Mouse (Mus musculus): ENCODE data around the gene Nae1.

DNA sequence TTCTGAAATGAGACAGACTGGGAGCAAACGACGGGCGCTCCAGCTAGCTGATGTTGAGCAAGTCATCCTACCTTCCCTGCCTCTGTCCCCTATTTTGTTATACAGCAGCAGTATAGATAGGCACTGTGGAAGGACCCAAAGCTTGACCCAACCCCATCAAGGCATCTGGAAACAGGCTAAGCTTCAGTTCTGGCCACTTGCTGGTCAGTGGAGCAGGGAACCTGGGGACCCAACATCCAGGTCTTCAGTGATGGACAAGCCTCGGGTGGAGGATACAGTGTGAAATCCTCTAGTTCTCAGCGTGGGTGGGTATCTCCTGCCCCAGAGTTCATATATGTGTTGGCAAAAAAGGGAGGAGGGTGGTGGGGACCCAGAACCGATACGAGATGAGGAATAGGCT lies 5.8 kb upstream of the Nae1 start:
- no peak for TF ChIP-seq POLR2A (IDR thresholded peaks at IDR 0.05; ENCODE audit: control insufficient read depth in 1 of 2, insufficient read depth in 1 of 2, low read depth in 1 of 2, low read length in 2 of 2, poor library complexity in 1 of 2)
- no peak for TF ChIP-seq MAX (IDR thresholded peaks at IDR 0.05; ENCODE audit: low read length)
- TF ChIP-seq MXI1 (IDR thresholded peaks at IDR 0.05; ENCODE audit: low read depth, low read length): no peak
- TF ChIP-seq ZC3H11A (IDR thresholded peaks at IDR 0.05; ENCODE audit: low read depth, low read length): no peak

Measured in MEL (cell line).